Mouse (Mus musculus) heart, postnatal 0 days (tissue): ENCODE measurements around the gene Meiob.

ENCODE experiments used
- CTCF ChIP-seq: IDR thresholded peaks from 2 replicates; pipeline ENCODE4 v1.5.1; 2016; ENCODE audit warnings: antibody characterized with exemption, control low read depth, low read depth
- EP300 ChIP-seq: IDR thresholded peaks from 2 replicates; pipeline ENCODE4 v1.6.1; 2016; ENCODE audit warnings: antibody characterized with exemption, low read depth

- TF ChIP-seq CTCF (no peak), EP300 (no peak)
Observed at GRCm38 (mm10) chr17:24877336-24878116, 73.4 kb downstream of the Meiob start.
